Mouse (Mus musculus): ENCODE measurements around the gene Npc2.

DNA sequence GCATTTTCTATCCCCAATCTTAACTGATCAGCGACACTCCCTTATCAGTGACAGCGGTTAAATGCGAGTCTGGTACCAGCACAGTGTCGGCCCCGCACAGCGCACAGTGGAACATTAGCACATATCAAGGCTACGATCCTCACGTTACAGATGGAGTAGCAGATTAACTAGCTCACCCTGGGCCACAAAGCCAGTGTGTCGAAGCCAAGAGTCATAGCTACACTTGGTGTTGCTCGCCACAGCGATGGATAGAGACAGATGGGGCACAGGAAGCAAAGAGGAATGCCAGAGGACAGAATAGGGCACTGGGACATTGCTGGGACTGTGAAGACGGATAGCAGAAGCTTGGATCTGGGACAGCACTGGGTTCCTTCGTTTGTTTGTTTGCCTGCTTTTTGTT lies 34.4 kb upstream of the Npc2 start:
- TF ChIP-seq CTCF (IDR thresholded peaks at IDR 0.05), result no peak
- no peak for TF ChIP-seq EP300 (IDR thresholded peaks at IDR 0.05)

All from lung, postnatal 0 days (tissue).